ENCODE assay signal across 8 mouse cellular contexts in the genomic region with DNA sequence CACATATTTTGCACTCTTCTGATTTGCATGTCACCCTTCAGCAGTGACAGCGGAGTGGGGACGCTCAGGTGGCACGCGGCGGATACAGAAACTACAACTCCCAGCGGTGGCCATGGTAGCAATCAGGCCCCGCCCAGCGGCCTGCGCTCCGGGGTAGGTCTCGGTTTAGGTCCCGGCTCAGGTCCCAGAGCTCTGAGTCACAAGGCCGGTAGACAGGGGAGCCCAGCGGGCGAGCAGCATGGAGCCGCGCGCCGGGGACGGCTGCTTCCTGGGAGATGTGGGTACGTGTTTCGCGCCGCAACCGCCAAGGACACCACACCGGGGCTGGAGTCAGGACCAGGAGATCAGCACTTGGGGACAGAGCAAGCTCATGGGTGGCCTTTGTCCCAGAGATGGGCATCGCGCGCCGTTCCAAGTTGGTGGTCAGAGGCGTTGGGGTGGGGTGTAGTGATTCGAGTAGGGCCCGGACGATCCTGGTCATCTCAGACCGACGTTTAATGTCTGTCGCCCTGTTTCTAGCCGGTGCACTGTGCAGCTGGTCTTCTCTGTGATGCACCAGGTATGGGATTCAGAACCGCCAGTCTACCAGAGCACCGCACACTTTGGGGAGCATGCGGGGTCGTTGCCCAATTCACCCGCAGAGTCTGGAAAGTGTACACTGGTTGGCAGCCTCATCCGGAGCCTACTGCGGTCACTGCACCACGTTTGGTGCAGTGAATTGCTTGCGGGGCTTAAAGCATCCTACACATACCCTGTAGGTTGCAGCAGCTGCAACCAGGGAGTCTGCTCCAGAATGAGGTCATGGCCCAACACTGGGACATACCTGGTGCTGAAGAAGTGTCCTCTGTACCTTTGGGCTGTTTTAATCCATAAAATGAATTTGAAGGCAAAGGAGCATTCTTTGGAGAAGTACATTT. TPM values are rescaled to one million over a fixed set of nuclear protein-coding genes. Genes with fewer than 3 reads are reported as not detected.
A peak's percentile ranks its signal among the peaks of the same experiment; 100 is the strongest.
DNase-seq lines count a peak whose midpoint lies in the region; ATAC-seq lines count a peak whose summit lies in the region.

A gene (plus strand): TSS at position 138 of the 917 bp plus-strand sequence.

- WGBS in forebrain, embryonic 10.5 days = under 1% methylated on average over 47 of the region's 47 CpGs
- 2% methylated on average over 47 of the region's 47 CpGs for WGBS in heart, embryonic 14.5 days
- WGBS in liver, embryonic 13.5 days (ENCODE audit: insufficient replicate concordance) = 1% methylated on average over 47 of the region's 47 CpGs
- WGBS in stomach, embryonic 14.5 days = 2% methylated on average over 47 of the region's 47 CpGs

- peaks cover 6% of the 10 kb centered on the region; the same call in 1 of the 2 replicates for H3K4me1 ChIP-seq in forebrain, embryonic 10.5 days
- H3K4me1 ChIP-seq in heart, embryonic 14.5 days (ENCODE audit: control insufficient read depth in 2 of 2, insufficient read depth in 2 of 2, low read length in 2 of 2) = no peaks in the 10 kb centered on the region
- peaks cover 14% of the 10 kb centered on the region for H3K4me1 ChIP-seq in liver, embryonic 13.5 days (replicated peaks)
- 0 out of 2 replicates have a peak, but pooled peaks cover 2% of the 10 kb centered on the region for H3K4me1 ChIP-seq in stomach, embryonic 14.5 days (ENCODE audit: control insufficient read depth, insufficient read depth, low read length)

- no peaks in the 10 kb centered on the region for H3K9me3 ChIP-seq in forebrain, embryonic 10.5 days
- H3K9me3 ChIP-seq in heart, embryonic 14.5 days (ENCODE audit: control insufficient read depth, low read length) = no peaks in the 10 kb centered on the region
- H3K9me3 ChIP-seq in liver, embryonic 13.5 days (replicated peaks) = no peaks in the 10 kb centered on the region
- H3K9me3 ChIP-seq in stomach, embryonic 14.5 days (ENCODE audit: control insufficient read depth, low read depth, low read length) = peaks cover 2% of the 10 kb centered on the region; the same call in 1 of the 2 replicates

- peaks cover 9% of the 10 kb centered on the region for H3K27me3 ChIP-seq in forebrain, embryonic 10.5 days (ENCODE audit: poor library complexity, severe bottlenecking)
- 0 out of 2 replicates have a peak, but pooled peaks cover 4% of the 10 kb centered on the region for H3K27me3 ChIP-seq in heart, embryonic 14.5 days (ENCODE audit: control insufficient read depth, insufficient read depth, low read length)
- peaks cover 3% of the 10 kb centered on the region; the same call in 1 of the 2 replicates for H3K27me3 ChIP-seq in liver, embryonic 13.5 days
- H3K27me3 ChIP-seq in stomach, embryonic 14.5 days (ENCODE audit: control insufficient read depth, insufficient read depth, low read length) = no peaks in the 10 kb centered on the region

- DNase-seq in CD4-positive, CD25-positive, alpha-beta regulatory T cell, adult 2 months (ENCODE audit: low read depth, low spot score) = peak; percentile 91
- DNase-seq in c-Kit-positive CD71-negative TER-119-negative erythroid progenitor cells, embryonic 14.5 days (ENCODE audit: low read depth) = peak; percentile 56
- DNase-seq in forebrain, embryonic 10.5 days (ENCODE audit: extremely low spot score, low spot score) = peak; percentile 76
- DNase-seq in kidney, postnatal 14 days = peak; percentile 91
- DNase-seq in liver, embryonic 13.5 days = peak; percentile 71
- DNase-seq in natural killer cell, adult 2 months (ENCODE audit: low spot score in 2 of 2) = peak; percentile 71 to 85

- H3K4me2 ChIP-seq in heart, embryonic 14.5 days (ENCODE audit: low read length) = peak within 1 kb of the TSS; percentile 88
- H3K4me2 ChIP-seq in liver, embryonic 13.5 days = peak within 1 kb of the TSS; percentile 76
- H3K4me2 ChIP-seq in stomach, embryonic 14.5 days (replicated peaks; ENCODE audit: low read depth, low read length) = peak within 1 kb of the TSS; percentile 74

- H3K27ac ChIP-seq in forebrain, embryonic 10.5 days = peak within 1 kb of the TSS; percentile 86
- H3K27ac ChIP-seq in heart, embryonic 14.5 days (replicated peaks in 1 of 2; ENCODE audit: control insufficient read depth in 1 of 2, insufficient read depth in 1 of 2, low read depth in 2 of 2, low read length in 2 of 2) = no peak within 1 kb of the TSS
- no peak within 1 kb of the TSS for H3K27ac ChIP-seq in liver, embryonic 13.5 days
- peak within 1 kb of the TSS; percentile 27; the same call in 1 of the 2 replicates for H3K27ac ChIP-seq in stomach, embryonic 14.5 days (ENCODE audit: low read length)

- peak within 1 kb of the TSS; percentile 74 for H3K9ac ChIP-seq in heart, embryonic 14.5 days (ENCODE audit: low read length)
- H3K9ac ChIP-seq in liver, embryonic 13.5 days = peak within 1 kb of the TSS; percentile 73
- H3K9ac ChIP-seq in stomach, embryonic 14.5 days (replicated peaks; ENCODE audit: low read depth, low read length) = peak within 1 kb of the TSS; percentile 55

- H3K4me3 ChIP-seq in forebrain, embryonic 10.5 days = peak within 1 kb of the TSS; percentile 78
- peak within 1 kb of the TSS; percentile 59 to 63 for H3K4me3 ChIP-seq in heart, embryonic 14.5 days (ENCODE audit: control insufficient read depth in 1 of 2, insufficient read depth in 1 of 2, low read depth in 1 of 2, low read length in 2 of 2)
- H3K4me3 ChIP-seq in liver, embryonic 13.5 days (replicated peaks) = peak within 1 kb of the TSS; percentile 67
- H3K4me3 ChIP-seq in stomach, embryonic 14.5 days (ENCODE audit: low read depth, low read length) = peak within 1 kb of the TSS; percentile 66

- peak; percentile 89 for ATAC-seq in heart, embryonic 14.5 days (ENCODE audit: insufficient number of reproducible peaks, insufficient read depth, low FRiP score, low read depth)
- ATAC-seq in liver, embryonic 13.5 days (ENCODE audit: low read depth) = peak; percentile 94
- ATAC-seq in stomach, embryonic 14.5 days (ENCODE audit: insufficient number of reproducible peaks, insufficient read depth, low FRiP score, low read depth) = peak; percentile 92

- H3K36me3 ChIP-seq in forebrain, embryonic 10.5 days (replicated peaks) = no peaks in the 10 kb centered on the region
- no peaks in the 10 kb centered on the region for H3K36me3 ChIP-seq in heart, embryonic 14.5 days (ENCODE audit: control insufficient read depth, insufficient read depth, low read length)
- no peaks in the 10 kb centered on the region for H3K36me3 ChIP-seq in liver, embryonic 13.5 days
- H3K36me3 ChIP-seq in stomach, embryonic 14.5 days (ENCODE audit: control insufficient read depth, insufficient read depth, low read length) = no peaks in the 10 kb centered on the region

RNA-seq across cellular contexts. Expression of the gene that starts here (rescaled TPM):
- 15.7 and 16.9 TPM in 2 replicates for polyA plus RNA-seq in forebrain, embryonic 10.5 days (2016; fragmentation: Nextera tagmentation; extraction: Ambion mirVana)
- 4.4 and 6.8 TPM in 2 replicates for polyA plus RNA-seq in heart, embryonic 14.5 days (2014; fragmentation: Nextera tagmentation; extraction: Ambion mirVana)
- polyA plus RNA-seq in liver, embryonic 13.5 days (2015; fragmentation: Nextera tagmentation; extraction: Ambion mirVana) = 2.1 and 2.8 TPM in 2 replicates
- 13.3 and 18.1 TPM in 2 replicates for polyA plus RNA-seq in stomach, embryonic 14.5 days (2014; fragmentation: Nextera tagmentation; extraction: Ambion mirVana)

Comparison
In these comparisons a context has a peak if more than half of its experiments do, and no peak if none do; other contexts are left out.
1. H3K27ac ChIP-seq: peak in forebrain, embryonic 10.5 days (single experiment) and stomach, embryonic 14.5 days (single experiment); none in heart, embryonic 14.5 days (0 of 2) and liver, embryonic 13.5 days (single experiment).
2. Peak in every context shown above with its lines, with median percentiles within 50 percentile points of each other: DNase-seq, H3K4me3 ChIP-seq, ATAC-seq, H3K4me2 ChIP-seq and H3K9ac ChIP-seq.